Mouse (Mus musculus) liver, embryonic 15.5 days (tissue): ENCODE data around the gene Olfr39. TPM values are rescaled to one million over a fixed set of nuclear protein-coding genes. Genes with fewer than 3 reads are reported as not detected.
"Not testable (repeated sequence)": the region's sequence is repeated elsewhere in the genome, so short reads cannot be mapped to it uniquely, and the experiment has no call there.

Source experiments
- ATAC-seq: fragments of 200-750 bp; cut with Nextera tagmentation; 2 replicates; pipeline ENCODE4 v1.8.0; 2017; ENCODE audit warnings: moderate number of reproducible peaks, mild to moderate bottlenecking, moderate library complexity; ENCODE audit not compliant: insufficient read depth
- H3K27ac ChIP-seq: fragments of 300-500 bp; sonication (generic); replicated peaks from 2 replicates; pipeline ENCODE4 v1.5.1; 2015; ENCODE audit warnings: mild to moderate bottlenecking, inconsistent platforms
- H3K27me3 ChIP-seq: fragments of 300-500 bp; sonication (generic); 2 replicates; pipeline ENCODE4 v1.6.1; 2015; ENCODE audit warnings: mild to moderate bottlenecking, inconsistent platforms
- H3K36me3 ChIP-seq: fragments of 300-500 bp; sonication (generic); replicated peaks from 2 replicates; pipeline ENCODE4 v1.6.1; 2015; ENCODE audit warnings: moderate library complexity, mild to moderate bottlenecking, inconsistent platforms
- H3K4me1 ChIP-seq: fragments of 300-500 bp; sonication (generic); replicated peaks from 2 replicates; pipeline ENCODE4 v1.6.1; 2015; ENCODE audit warnings: inconsistent platforms
- H3K4me2 ChIP-seq: fragments of 300-500 bp; sonication (generic); 2 replicates; pipeline ENCODE4 v1.6.1; 2015; ENCODE audit warnings: moderate library complexity, mild to moderate bottlenecking, inconsistent platforms
- H3K4me3 ChIP-seq: fragments of 300-500 bp; sonication (generic); replicated peaks from 2 replicates; pipeline ENCODE4 v1.5.1; 2015; ENCODE audit warnings: mild to moderate bottlenecking, inconsistent platforms
- H3K9ac ChIP-seq: fragments of 300-500 bp; sonication (generic); 2 replicates; pipeline ENCODE4 v1.6.1; 2015; ENCODE audit warnings: moderate library complexity, mild to moderate bottlenecking, inconsistent platforms
- H3K9me3 ChIP-seq: fragments of 300-500 bp; sonication (generic); replicated peaks from 2 replicates; pipeline ENCODE4 v1.6.1; 2016; ENCODE audit warnings: inconsistent platforms
- WGBS: fragments of 180-500 bp; shearing (Covaris S2); methylation state at CpG from one replicate; pipeline ENCODE4 v1.1.7; 2015; ENCODE audit warnings: mixed read lengths; ENCODE audit not compliant: insufficient replicate concordance; 5-methylcytosine and 5-hydroxymethylcytosine counted together
- polyA plus RNA-seq: library from polyadenylated mRNA; unstranded; fragments of >200 nt; fragmentation: Nextera tagmentation; extraction: Ambion mirVana; gene quantifications from 2 replicates; pipeline ENCODE4 v1.2.1, GENCODE M21; 2015

Gene Olfr39
- not detected in 2 replicates for polyA plus RNA-seq

DNA sequence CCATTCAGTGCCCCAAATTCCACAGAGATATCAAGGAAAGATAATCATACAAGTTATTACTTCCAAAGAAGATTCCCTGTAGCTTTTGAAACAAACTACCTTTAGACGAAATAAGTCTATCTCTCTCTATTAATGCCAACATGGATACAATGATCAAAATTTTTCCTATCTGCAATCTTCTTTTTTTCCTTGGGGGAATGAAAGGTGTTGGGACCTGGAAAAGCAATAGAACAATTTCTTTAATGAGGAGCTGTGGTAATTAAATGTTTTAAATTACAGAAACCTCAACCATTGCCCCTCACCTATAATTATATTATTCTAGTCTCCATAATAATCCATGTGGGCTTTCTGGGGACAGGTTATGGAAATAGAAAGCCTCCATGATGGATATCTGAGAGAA lies at the start of gene Olfr39:
Gene Olfr39 (plus strand): TSS at position 301 of the 400 bp plus-strand sequence.
- Histone ChIP-seq H3K9me3 (no peaks in the 10 kb centered on the region), H3K4me2 (no peak within 1 kb of the TSS), H3K27me3 (no peaks in the 10 kb centered on the region), H3K9ac (no peak within 1 kb of the TSS), H3K27ac (no peak within 1 kb of the TSS), H3K4me1 (no peaks in the 10 kb centered on the region), H3K4me3 (no peak within 1 kb of the TSS), H3K36me3 (no peaks in the 10 kb centered on the region)
- WGBS: 57% methylated on average over 1 of the region's 1 CpGs
- ATAC-seq: no peak

DNA sequence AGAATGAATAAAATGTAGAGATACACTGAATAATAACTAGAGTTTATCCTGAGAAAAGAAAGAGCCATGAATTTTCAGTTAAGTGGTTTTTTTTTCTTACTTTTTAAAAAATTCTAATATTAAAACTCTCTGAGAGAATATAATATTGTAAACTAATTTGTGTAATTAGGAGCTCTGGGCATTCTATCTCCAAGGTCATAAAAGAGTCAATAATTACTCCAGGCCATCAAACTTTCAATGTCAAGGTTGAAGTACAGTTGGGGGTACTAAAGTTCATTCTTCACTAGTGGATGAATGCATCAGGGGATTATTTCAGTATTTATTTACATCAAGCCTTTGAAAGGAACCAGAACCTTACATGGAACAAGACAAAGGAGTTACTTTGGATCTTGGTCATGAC lies 45.3 kb upstream of the Olfr39 start, which contains the start of gene Olfr872:
Gene Olfr872 (plus strand): TSS at position 301 of the 400 bp plus-strand sequence.
- H3K27me3 ChIP-seq: no peaks in the 10 kb centered on the region
- ATAC-seq: no peak
- no peak within 1 kb of the TSS for H3K4me3 ChIP-seq
- no peaks in the 10 kb centered on the region for H3K9me3 ChIP-seq
- H3K4me1 ChIP-seq: no peaks in the 10 kb centered on the region
- H3K27ac ChIP-seq: no peak within 1 kb of the TSS
- no peak within 1 kb of the TSS for H3K4me2 ChIP-seq
- no peak within 1 kb of the TSS for H3K9ac ChIP-seq
- no peaks in the 10 kb centered on the region for H3K36me3 ChIP-seq

DNA sequence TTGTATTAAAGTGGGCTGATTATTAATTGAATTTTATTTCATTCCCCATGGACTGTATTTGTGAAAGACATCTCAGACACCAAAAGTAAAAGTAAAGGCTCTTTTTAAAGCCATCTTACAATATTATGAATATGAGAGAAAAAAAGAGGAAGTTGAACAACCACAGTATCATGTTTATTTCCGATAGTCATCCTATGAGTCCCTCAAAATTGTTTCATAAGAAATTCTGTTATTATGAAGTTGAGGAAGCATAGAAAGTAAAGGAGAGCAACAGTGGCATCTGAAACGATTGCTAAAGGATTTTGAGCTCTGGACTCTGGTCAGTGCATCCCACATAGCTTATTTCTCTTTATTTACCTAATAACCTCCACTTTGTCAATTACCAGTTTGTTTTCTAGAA lies 44.8 kb upstream of the Olfr39 start:
- Histone ChIP-seq H3K4me2 (no peak overlapping the region), H3K36me3 (no peaks in the 10 kb centered on the region), H3K27me3 (no peaks in the 10 kb centered on the region), H3K9ac (no peak overlapping the region), H3K27ac (no peak overlapping the region), H3K4me3 (no peak overlapping the region), H3K4me1 (no peaks in the 10 kb centered on the region), H3K9me3 (no peaks in the 10 kb centered on the region)
- 41% methylated on average over 2 of the region's 2 CpGs for WGBS
- ATAC-seq: no peak

DNA sequence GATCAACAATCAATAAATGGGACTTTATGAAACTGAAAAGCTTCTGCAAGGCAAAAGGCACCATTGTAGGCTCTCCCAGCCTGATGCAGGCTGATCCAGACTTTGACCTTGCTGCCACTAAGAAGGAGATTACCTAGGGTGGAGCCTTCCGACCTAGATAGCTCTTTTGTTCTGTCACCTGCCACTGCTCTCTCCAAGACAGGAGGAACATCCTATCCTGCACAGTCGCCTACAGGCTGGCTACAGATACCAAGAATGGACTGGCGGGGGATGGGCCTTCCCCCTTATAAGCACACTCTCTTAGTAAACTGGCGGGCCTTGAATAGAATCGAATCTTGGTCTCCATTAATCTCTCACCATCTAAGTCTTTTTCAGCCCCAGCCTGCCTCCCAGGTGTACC lies 13.4 kb downstream of the Olfr39 start:
- WGBS: 50% methylated on average over 5 of the region's 5 CpGs
- not testable (repeated sequence) for ATAC-seq, H3K4me1 ChIP-seq, H3K27ac ChIP-seq, H3K27me3 ChIP-seq, H3K4me3 ChIP-seq, H3K4me2 ChIP-seq, H3K9me3 ChIP-seq, H3K9ac ChIP-seq, H3K36me3 ChIP-seq

DNA sequence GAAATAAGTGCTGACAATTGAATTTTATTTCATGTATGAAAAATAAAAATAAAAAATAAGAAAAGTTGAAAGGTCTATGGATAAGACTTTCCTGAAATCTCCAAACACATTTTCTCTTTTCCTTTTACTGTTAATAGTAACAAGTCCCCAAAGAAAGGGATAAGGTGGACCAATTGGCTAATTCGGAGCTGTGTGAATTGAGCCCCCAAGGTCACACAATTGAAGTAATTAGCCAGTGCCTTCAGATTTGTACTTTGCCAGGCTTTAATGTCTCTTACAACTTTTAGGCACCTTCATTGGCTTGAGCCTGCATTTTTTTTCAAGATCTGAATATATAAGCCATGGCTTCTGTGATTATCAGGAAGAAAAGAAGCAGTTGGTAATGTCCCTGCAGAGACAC lies 16.1 kb downstream of the Olfr39 start, which contains the start of gene Olfr873:
Gene Olfr873 (plus strand): TSS at position 301 of the 400 bp plus-strand sequence.
- Histone ChIP-seq H3K36me3 (no peaks in the 10 kb centered on the region), H3K4me3 (no peak within 1 kb of the TSS), H3K4me2 (no peak within 1 kb of the TSS), H3K9me3 (no peaks in the 10 kb centered on the region), H3K27me3 (no peaks in the 10 kb centered on the region), H3K9ac (no peak within 1 kb of the TSS), H3K4me1 (no peaks in the 10 kb centered on the region), H3K27ac (no peak within 1 kb of the TSS)
- ATAC-seq: no peak
- WGBS: 41% methylated on average over 1 of the region's 1 CpGs

DNA sequence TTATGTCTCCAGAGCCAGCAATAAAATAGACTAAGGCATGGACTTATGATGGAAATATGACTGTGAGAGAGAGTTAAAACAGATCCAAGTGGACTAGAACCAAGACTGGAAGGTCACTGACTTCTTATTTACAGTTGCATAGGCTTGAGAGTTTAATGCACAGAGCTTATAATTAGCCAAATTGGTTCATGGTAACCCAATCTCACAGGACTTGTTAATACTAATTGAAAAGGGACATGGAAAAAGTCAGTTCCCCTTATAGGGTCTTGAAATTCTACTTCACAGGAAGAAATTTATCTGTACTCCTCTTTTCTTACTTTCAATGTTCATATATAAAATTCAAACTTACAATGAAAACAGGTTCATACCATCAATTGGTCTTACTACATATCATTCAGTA lies 53.8 kb downstream of the Olfr39 start, which contains the start of gene Olfr18:
Gene Olfr18 (minus strand): TSS at position 101 of the 400 bp plus-strand sequence.
- no peak within 1 kb of the TSS for H3K9ac ChIP-seq
- no peak within 1 kb of the TSS for H3K27ac ChIP-seq
- H3K4me1 ChIP-seq: no peaks in the 10 kb centered on the region
- no peaks in the 10 kb centered on the region for H3K36me3 ChIP-seq
- H3K4me2 ChIP-seq: no peak within 1 kb of the TSS
- H3K9me3 ChIP-seq: no peaks in the 10 kb centered on the region
- H3K27me3 ChIP-seq: no peaks in the 10 kb centered on the region
- ATAC-seq: no peak
- no peak within 1 kb of the TSS for H3K4me3 ChIP-seq

Other genes with a start within 250 kb of the Olfr39 start
- gene Olfr867, start 224.8 kb upstream of the Olfr39 start, polyA plus RNA-seq: not detected in 2 replicates
- not detected in 2 replicates for gene Olfr868, start 183.7 kb upstream of the Olfr39 start, polyA plus RNA-seq
- not detected in 2 replicates for gene Olfr869, start 153.3 kb upstream of the Olfr39 start, polyA plus RNA-seq
- gene Olfr870, start 108.3 kb upstream of the Olfr39 start, polyA plus RNA-seq: not detected in 2 replicates
- gene Olfr871, start 70.1 kb upstream of the Olfr39 start, polyA plus RNA-seq: not detected in 2 replicates
- not detected in 2 replicates for gene Olfr872, start 45.2 kb upstream of the Olfr39 start, polyA plus RNA-seq
- gene Olfr873, start 16.2 kb downstream of the Olfr39 start, polyA plus RNA-seq: not detected in 2 replicates
- not detected in 2 replicates for gene Olfr18, start 53.7 kb downstream of the Olfr39 start, polyA plus RNA-seq
- 9.4 and 10.1 TPM in 2 replicates for gene Zfp560, start 102.8 kb downstream of the Olfr39 start, polyA plus RNA-seq
- gene Zfp26, start 177.8 kb downstream of the Olfr39 start, polyA plus RNA-seq: 3.0 and 3.7 TPM in 2 replicates
- 6.4 and 7.6 TPM in 2 replicates for gene Zfp426, start 210.4 kb downstream of the Olfr39 start, polyA plus RNA-seq
- gene Zfp266, start 239.1 kb downstream of the Olfr39 start, polyA plus RNA-seq: 12.3 and 12.9 TPM in 2 replicates